Mouse (Mus musculus) liver, embryonic 14.5 days (tissue): Measurements from ENCODE around the gene Inhbb.

Experiments
- CTCF ChIP-seq: IDR thresholded peaks from 2 replicates; pipeline ENCODE4 v1.5.1; 2016; ENCODE audit warnings: antibody characterized with exemption, low read depth, control low read depth
- EP300 ChIP-seq: IDR thresholded peaks from 2 replicates; pipeline ENCODE4 v1.6.1; 2016; ENCODE audit warnings: antibody characterized with exemption, low read depth

GRCm38 (mm10) chr1:119451417-119451816 lies 29.4 kb upstream of the Inhbb start:
- TF ChIP-seq EP300 (no peak), CTCF (no peak)
